Mouse (Mus musculus) telencephalon, adult 2 months (tissue): ENCODE measurements around the gene Zfp740.

Experiments used
- DNase-seq: peaks from one replicate; pipeline ENCODE4 v3.0.0-alpha.2; 2011; ENCODE audit warnings: low read depth, low spot score

Gene Zfp740

DNA sequence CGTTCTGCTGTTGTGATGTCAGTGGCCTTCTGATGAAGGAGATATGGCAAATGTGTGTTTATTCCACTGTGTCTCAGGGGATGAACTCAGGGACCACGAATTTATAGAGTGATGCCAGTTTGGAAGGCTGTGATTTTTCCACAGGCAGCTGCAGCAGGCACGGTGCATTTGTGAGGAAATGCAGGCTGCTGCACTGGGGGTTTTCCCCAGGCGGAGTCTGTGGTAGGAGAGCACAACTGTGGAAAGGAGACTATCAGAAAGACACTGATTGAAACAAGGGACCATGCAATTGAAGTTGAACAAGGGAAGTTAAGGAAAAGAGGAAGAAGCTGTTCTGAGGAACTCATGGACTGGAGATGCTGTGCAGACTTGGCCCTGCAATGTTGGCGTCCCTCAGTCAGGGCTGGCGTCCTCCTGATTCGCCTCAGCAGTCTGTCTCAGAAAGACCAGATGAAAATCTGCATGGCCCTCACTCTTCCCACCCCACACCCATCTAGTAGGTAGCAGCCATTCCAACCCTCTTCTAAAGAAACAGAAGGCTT, 10.7 kb upstream of the Zfp740 start:
- no peak for DNase-seq

DNA sequence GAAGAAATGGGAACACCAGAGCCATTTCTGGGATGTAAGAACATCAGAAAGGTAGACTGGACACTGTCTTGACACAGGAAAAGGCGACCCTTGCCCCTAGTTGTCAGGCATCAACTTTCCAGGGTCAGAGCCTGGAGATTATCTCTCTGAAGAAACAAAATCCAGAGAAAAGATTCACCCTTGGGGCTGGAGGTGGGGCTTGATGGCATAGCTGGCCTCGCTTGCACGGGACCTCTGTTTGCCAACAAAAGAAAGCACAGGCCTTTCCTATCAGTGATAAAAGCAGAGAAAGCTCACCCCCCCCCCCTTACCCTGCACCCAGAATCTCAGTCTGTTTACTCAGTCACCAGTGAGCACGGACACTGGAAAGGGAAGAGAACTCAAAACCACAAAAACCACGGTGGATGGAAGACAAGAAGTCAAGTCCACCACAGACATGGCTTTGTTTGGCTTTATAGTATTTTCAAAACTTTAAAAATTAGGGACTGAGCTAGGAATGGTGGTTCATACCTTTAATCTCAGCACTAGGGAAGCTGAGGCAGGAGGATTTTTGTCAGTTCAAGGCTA, 10.1 kb upstream of the Zfp740 start:
- DNase-seq, result no peak

DNA sequence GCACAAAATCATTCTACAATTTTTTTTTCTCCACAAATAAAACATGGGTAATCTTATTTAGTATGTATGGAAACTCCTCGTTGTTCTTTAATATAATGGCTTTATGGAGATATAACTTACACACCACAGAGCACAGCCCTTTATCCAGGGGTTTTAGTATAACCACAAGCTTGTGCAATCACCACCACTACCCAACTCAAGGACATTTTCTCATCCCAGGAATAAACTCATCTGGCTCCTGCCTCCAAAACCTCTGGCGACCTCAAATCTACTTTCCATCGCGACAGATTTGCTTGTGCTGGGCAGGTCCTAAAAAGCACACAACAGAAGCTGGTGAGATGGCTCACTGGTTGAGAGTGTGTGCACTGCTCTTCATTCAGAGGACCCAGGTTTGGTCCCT, 9.4 kb upstream of the Zfp740 start:
- DNase-seq, result no peak

DNA sequence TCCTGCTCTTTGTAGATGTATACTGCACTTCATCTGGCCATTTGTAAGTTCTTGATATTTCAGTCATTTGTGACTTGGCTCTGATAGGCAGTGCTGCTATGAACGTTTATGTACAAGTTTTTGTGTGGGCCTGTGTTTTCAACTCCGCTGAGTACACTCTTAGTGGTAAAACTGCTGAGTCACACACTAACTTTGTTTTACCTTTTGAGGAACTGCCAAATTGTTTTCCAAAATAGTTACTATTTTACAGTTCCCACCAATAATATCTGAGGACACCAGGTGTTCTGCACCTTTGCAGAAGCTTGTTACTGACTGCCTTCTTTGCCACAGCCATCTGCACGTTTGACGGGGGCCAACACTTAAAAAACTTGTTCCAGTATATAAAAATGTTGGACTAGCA, 8.6 kb upstream of the Zfp740 start:
- DNase-seq, result no peak

DNA sequence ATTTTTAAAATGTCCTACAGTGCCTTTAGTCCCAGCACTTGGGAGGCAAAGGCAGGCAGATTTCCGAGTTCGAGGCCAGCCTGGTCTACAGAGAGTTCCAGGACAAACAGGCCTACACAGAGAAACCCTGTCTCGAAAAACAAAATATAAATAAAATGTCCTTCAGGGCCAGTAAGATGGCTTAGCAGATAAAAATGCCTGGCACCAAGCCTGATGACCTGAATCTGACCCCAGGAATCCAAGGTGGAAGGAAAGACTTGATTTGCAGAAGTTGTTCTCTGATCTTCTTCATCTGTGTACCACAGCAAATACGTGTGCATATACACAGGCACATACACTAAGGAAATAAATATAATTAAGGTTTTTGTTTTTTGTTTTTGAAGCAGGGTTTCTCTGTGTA, 7.7 kb upstream of the Zfp740 start:
- no peak for DNase-seq

DNA sequence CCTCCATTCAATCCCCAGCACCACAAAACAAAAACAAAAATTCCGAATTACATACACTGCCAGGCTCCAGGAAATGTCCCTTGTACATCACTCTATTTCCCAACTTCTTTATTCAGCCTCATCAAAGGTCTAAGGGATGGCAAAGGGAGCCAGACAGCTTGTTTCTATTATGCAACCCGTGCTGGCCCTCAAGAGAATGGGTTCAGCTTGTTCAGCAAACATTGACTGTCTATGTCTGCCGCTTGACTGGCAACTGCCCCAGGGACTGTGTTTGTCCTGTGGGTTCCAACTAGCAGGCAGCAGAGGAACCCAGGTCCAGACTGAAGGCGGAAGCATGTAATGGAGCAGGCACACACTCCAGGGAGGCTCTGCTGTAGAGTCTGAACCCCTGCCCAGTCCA, 4.2 kb upstream of the Zfp740 start:
- no peak for DNase-seq

DNA sequence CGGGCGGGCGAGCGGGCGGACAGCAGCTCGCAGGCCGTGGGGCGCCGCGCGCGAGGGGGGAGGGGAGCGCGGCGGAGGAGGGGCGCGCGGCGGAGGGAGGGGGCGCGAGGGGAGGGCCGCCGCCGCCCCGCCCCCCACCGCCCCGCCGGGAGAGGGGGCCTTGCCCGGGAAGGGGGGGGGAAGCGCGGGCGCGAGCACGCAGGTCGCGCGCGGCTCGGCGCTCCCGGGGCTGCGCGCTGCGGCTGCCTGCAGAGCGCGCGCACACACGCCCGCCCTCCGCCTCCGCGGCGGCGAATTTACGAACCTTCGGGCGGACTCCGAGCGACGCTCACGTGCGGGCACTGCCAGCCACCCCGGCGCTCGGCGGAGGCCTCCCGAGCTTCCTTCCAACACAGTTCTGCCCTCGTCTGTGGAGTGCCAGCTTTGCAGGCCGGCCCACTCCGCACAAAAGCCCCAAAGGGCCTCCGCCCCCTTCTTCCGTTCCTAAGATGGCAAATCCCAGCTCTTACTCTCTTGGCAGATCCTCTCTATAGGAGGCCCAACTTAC, 859 bp downstream of the Zfp740 start:
- DNase-seq, result peak; percentile 72

DNA sequence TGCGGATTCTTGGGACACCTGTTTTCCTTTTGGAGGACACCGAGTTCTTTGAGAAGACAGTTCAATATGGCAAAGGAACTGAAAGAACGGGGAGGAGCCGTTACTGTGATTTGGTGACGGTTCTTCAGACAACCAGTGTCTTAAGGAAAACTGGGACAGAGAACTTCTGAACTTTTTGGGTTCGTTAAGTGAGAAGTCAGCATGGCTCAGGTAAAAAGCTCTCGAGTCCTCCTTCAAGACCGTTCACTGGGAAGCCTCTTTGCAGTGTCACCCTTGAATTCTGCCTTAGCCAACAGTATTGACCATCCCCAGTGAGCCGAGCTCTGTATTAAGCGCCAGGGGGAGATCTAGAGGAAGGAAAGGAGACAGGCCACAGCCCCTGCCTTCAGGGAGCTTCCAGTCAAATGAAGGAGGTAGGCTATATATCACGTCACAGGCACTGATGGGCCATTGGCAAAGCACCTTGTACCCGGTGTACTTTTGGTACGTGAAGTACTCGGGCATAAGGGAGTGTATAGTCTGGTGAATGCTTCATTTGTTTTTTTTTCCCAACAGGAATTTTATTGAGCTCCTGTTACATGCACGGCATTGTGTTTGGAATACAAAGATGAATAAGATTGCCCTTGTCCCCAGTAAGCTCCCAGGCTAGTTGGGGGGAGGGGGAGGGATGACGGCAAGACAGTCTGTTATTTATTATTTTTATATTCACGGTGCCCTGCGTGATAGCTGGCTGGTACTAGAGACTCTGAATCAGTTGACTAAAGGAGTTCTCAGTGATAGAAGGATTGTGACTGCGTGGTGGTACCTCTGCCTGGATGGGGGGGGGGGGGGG, 1.8 kb downstream of the Zfp740 start, which contains the start of gene Csad:
Gene Csad (minus strand): TSS at position 51 of the 832 bp plus-strand sequence.
- no peak for DNase-seq

DNA sequence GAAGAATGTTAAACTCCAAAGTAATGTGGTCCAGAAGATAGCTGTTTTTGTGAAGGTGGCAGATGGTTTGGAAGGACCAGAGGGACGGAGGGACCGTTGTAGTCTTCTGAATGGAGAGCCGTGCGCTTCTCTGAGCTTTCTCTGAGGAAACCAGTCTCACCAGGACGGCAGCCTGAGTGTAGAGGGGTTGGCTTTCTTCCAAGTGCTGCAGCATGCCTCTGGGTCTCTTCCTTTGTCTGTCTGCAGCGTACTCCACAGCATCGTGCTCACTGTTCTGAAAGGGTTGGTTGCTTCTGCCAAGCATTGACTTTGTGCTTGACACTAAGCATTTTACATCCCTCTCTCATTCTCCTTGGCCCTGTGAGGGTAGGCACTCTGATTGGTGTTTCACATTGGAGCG, 2.7 kb downstream of the Zfp740 start:
- DNase-seq, result no peak

DNA sequence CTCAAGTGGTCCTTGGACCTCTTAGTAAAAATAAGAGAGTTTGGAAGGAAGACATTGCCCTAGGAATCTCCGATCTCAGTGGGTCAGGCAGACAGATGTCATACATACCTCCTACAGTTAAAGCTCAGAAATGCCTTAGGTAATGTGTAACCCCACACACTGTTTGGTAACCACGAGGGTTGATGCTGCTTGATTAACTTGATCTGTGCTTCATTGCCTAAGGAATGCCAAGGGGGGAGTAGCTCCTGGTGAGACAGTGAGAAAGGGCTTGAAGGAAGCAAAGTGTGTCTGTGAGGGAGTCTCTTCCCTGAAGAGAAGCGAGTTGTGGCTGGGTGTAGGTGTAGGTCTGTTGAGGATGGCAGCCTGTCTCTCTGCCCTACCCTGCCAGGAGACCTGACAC, 4.3 kb downstream of the Zfp740 start:
- no peak for DNase-seq

DNA sequence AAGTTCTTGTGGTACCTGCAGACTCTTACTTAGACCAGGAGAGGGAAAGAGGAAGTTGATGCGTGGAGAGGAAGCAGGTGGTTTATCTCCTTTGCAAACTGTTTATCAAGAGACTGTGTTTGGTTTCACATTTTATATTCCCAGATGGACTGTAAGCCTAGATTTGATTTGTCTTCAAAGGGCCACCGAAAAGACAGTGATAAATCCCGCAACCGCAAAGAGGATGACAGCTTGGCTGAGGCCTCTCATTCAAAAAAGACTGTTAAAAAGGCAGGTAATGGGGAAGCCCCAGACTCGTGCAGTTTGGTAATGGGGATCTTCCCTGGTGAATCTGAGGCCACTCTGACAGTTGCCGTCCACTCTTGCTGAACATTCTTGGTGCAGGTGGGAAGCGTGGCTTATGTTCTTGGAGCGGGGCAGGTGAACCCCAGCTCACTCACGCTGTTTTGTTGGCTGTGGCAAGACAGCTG, 5.1 kb downstream of the Zfp740 start:
- no peak for DNase-seq

DNA sequence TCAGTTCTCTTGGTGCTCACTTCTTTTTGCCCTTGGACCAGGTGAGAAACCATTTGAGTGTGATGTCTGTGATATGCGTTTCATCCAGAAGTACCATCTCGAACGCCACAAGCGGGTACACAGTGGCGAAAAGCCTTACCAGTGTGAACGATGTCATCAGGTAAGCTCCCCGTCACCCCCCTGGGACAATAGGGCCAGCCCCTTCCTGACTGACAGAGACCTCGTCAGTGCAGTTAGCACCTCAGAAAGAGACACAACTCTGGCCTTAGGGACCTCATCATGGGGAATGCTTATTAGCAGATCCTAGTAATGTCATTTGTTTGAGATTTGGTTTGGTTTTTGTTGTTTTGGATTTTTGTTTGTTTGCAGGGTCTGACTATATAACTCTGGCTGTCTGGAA, 6.1 kb downstream of the Zfp740 start:
- no peak for DNase-seq

DNA sequence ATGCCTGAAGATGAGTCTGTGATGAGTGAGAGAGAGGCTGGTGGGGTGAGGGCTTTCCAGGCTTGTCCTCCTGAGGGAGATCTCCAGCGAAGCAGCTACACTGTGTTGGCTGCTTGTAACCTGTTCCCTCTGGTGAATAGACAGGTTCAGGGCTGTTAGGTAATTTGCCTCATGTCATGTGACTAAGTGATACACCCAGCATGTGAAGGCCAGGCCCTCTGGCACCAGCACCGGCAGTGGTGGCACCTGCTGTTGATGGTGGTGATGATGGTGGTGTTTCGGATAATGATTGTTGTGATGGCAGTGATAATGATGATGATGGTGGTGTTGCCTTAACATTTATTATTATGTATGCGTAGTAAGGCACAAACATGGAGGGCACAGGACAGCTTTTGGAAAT, 7.8 kb downstream of the Zfp740 start:
- no peak for DNase-seq

DNA sequence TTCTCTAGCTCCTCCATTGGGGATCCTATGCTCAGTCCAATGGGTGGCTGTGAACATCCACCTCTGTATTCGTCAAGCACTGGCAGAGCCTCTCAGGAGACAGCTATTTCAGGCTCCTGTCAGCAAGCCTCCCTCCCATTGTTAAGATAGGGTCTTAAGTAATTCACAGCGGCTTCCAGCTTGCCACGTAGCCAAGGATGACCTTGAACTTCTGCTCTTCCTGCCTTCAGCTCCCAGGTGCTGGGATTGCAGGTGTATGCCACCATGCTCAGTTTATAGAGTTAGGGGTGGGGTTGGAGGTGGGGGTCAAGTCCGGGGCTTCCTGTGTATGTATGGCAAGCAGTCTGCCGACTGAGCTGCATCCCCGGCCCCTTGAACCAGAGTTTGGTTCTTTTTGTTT, 8.8 kb downstream of the Zfp740 start:
- no peak for DNase-seq

DNA sequence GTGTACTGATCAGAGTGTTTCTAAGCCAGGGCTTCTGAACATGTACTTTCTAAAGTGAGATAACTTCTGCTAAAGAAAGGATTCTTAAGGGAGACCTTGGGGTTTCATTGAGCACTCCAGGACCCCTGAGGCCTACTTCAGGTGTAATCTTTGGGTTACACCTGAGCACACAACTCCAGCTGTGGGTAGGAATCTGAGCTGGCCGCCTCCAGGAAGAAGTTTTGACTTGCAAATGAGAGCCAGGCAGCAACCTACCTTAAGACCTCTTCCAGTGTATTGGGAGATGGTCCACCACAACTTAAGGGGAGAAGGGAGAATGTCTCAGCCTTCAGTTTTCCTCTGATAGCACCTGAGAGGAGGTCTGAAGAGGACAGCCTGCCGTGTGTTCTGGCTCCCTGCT, 11.1 kb downstream of the Zfp740 start:
- no peak for DNase-seq

DNA sequence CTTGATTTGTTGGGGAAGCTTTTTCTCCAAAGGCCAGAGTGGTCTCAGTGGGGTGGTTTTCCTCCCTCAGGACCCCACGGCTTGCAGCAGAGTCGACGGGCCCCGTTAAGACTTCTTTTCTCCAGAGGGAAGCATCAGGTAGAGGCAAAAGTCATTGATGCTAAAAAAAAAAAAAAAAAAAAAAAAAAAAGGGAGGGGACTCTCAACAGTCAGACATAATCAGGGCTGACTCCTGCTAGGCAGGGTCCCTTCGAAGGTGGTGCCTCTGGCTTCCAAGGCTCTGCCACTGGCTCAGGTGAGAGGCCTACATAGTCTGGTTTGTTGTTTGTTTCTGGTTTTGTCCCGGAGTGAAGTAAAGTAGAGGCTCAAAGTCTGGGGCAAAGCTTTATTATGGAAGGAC, 12.6 kb downstream of the Zfp740 start:
- DNase-seq, result no peak

DNA sequence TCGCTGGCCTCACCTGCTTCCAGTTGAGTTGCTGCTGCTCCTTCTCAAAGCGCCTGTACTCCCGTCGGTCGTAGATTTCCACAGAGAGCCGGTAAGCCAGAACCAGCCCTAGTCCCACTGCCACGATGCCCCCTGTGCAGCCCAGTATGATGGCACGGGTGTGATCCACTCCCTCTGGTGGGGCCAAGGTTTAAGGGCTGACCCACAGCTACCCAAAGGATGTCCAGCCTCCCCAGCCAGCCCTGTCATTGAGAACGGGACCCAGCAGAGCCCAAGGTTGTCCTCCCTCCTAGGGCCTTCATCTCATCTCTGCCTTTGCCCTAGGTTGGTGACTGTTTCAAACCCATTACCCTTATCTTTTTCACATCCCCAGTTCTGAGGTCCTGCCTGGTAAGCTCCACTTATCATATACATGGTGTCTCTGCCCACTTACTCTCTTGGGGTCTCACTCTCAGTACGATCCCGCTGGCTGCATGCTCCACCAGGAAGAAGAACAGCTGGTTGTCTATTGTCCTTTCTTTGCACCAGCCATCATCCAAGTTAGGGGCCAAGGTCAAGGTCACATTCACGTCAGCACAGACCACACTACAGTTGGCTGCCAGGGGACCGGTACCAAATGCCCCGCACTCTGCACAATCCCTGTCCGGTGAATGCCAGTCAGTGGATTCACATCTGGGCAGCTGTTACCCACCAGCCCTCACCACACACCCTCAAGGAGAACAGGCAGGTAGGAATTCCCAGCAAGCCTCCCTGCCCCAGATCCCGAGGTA, 13.6 kb downstream of the Zfp740 start:
- no peak for DNase-seq

DNA sequence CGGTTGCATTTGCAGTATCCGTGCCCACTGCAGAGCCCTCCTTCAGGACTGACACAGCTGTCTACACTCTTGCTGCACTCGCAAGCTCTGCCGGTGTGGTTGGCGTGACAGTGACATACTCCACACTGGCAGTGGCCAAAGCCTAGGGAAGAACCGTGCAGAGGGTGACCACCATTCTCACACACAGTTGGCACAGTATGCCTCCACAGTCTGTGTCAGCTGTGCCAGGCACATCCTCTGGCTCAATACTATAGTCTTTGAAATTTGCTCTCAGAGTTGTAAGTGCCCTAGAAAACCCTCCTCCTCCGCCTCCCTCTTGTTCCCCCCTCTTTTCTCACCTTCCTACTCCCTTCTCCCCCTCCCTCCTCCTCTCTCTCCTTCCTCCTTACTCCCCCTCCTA, 14.3 kb downstream of the Zfp740 start:
- no peak for DNase-seq

DNA sequence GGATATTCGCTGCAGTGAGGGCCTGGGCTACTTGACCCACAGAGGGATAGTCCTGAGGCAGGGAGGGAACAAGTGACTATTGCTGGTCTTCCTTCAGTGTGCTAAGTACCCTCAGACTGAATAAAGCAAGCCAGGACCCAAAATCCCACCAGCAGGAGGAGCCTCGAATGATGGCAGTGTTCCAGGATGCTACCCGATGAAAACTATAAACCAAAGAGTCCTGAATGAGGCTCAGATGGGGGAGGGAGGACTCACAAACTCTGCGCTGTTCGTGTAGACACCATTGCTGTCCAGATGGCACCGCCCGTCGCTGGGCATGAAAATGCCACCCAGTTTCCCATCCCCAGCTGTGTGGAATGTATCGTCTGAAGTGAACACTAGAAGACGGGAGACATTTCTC, 19.3 kb downstream of the Zfp740 start:
- DNase-seq, result no peak

DNA sequence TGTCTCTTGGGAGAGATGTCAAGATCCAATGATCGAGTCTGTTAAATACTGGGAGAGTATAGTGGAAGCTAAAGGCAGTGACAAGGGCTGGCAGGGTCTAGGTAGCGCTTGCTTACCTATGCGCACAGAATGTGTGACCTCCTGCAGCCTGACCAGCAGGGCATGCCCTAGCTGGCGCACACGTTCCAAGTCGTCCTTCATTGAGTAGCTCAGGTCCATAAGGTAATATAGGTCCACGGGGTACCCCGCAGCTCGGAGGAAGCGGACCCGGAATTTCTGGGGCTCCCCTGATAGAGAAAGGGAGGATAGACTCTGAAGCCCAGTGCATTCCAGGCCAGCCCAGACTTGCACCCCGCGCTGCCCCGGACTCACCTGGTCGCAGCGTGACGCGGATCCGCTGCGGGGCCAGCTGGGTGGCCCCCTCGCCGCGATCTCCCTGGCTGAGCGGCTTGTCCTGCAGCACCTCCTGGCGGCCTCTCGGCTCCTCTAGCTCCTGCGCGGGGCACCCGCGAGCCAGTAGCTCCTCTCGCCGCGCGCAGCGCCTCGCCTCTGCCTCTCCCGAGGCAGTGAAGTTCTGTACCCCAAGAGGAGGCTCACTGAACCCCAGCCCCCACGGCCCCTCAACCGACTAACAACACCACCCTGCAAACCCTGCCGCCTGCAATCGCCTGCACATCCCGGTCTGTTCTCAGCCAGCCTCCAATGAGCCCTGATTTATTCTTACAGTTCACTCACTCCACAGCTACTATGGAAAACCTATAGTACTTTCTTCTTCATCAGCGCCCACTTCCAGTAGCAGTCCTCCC, 21.3 kb downstream of the Zfp740 start:
- DNase-seq, result no peak

DNA sequence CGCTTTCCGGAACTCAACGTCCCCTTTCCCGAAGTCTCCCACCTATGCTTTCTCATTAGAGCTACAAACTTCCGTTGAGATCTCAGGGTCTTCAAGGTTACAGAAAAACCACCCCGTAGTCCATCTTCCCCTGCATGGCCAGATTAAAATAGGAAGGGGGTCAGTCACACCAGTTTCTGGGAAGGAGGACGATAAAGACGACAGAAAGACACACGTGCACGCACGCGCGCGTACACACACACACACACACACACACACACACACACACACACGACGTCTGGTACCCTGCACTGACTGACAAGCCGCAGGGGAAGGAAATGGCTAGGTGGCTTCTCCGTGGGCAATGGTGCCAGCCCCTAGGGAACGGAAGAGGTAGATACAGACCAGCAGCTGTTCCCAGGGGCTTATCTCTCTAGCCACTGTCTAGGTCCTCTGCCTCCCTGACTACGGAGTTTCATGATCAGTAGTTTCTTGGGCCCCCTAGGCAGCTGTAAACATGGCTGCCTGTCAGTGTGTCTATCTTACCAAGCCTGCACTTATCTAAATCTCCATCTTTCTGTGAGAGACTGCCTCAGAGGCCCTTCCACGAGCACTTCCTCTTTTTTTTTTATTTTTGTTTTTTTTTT, 22.1 kb downstream of the Zfp740 start:
- no peak for DNase-seq
